Mouse (Mus musculus): ENCODE results near the gene Gabarap. TPM values are rescaled to one million over a fixed set of nuclear protein-coding genes. Genes with fewer than 3 reads are reported as not detected.

Gene Gabarap
- polyA plus RNA-seq, 1 experiment from 2014 or later = 626 TPM

DNA sequence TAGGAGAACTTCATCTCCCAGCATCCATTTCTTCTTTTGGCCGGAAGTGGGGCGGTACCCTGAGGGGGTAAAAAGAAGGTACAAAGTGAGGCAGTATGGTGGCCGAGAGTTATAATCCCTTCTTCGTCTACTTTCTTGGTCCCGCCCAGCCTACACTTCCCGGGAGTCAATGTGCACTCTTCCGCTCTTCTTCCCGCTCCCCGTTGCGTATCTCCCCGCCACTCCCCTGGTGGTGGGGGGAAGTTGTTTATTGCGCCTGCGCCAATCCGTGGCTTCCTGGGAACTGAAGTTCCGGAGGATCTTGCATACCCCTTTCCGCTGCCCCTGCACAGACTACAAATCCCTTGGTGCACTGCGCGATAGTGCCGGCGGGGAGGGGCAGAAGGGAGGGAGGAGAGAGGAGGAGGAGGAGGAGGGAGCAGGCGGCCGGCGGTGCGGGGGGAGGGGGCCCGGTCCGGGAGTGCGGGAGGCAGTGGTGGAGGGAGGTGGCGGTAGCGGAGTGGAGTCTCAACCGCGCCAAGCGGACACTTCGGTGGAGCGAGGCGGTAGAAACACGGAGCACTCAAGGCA lies 4.5 kb downstream of the Gabarap start, which contains the start of gene Phf23:
Phf23 (plus strand) TSS at position 387 of the 570 bp plus-strand sequence.
- Histone ChIP-seq H3K4me2 (ENCODE audit: low read length) (peak within 1 kb of the TSS; percentile 60), H3K4me3 (replicated peaks; ENCODE audit: low read depth, low read length) (peak within 1 kb of the TSS; percentile 92), H3K27ac (peak within 1 kb of the TSS; percentile 98), H3K9me3 (replicated peaks; ENCODE audit: low read length) (no peaks in the 10 kb centered on the region), H3K9ac (ENCODE audit: low read depth, low read length) (peak within 1 kb of the TSS; percentile 85), H3K36me3 (ENCODE audit: insufficient read depth, low read length) (peaks cover 30% of the 10 kb centered on the region), H3K4me1 (replicated peaks; ENCODE audit: insufficient read depth, low read length) (peaks cover 7% of the 10 kb centered on the region), H3K27me3 (ENCODE audit: insufficient read depth, low read length) (no peaks in the 10 kb centered on the region)
- ATAC-seq (replicated peaks; ENCODE audit: low FRiP score, low read depth) = peak; percentile 77
- WGBS = 1% methylated on average over 36 of the region's 36 CpGs
- TF ChIP-seq CTCF (IDR thresholded peaks at IDR 0.05; ENCODE audit: low read depth) = peak; percentile 58
- peak; percentile 100 for DNase-seq (ENCODE audit: low spot score)

- H3K4me2 ChIP-seq (ENCODE audit: low read length) = peak overlapping the region; percentile 60
- no peak for TF ChIP-seq CTCF (IDR thresholded peaks at IDR 0.05; ENCODE audit: low read depth)
- DNase-seq (ENCODE audit: low spot score) (peak; percentile 72), ATAC-seq (replicated peaks; ENCODE audit: low FRiP score, low read depth) (peak; percentile 4; the same call in 1 of the 2 replicates)
- peak overlapping the region; percentile 98 for H3K27ac ChIP-seq
- peak overlapping the region; percentile 92 for H3K4me3 ChIP-seq (replicated peaks; ENCODE audit: low read depth, low read length)
- no peaks in the 10 kb centered on the region for H3K9me3 ChIP-seq (replicated peaks; ENCODE audit: low read length)
- H3K9ac ChIP-seq (ENCODE audit: low read depth, low read length) = peak overlapping the region; percentile 85
- peaks cover 30% of the 10 kb centered on the region for H3K36me3 ChIP-seq (ENCODE audit: insufficient read depth, low read length)
- WGBS = under 1% methylated on average over 63 of the region's 66 CpGs
- H3K27me3 ChIP-seq (ENCODE audit: insufficient read depth, low read length) = no peaks in the 10 kb centered on the region
- peaks cover 9% of the 10 kb centered on the region for H3K4me1 ChIP-seq (replicated peaks; ENCODE audit: insufficient read depth, low read length)
These were observed 5.5 kb downstream of the Gabarap start for GRCm38 (mm10) chr11:69996161-69997061.

- H3K27me3 ChIP-seq (ENCODE audit: insufficient read depth, low read length) = no peaks in the 10 kb centered on the region
- H3K27ac ChIP-seq = peak overlapping the region; percentile 98
- H3K9ac ChIP-seq (ENCODE audit: low read depth, low read length) = peak overlapping the region; percentile 85
- peak overlapping the region; percentile 60 for H3K4me2 ChIP-seq (ENCODE audit: low read length)
- DNase-seq (ENCODE audit: low spot score) = peak; percentile 92
- H3K4me1 ChIP-seq (replicated peaks; ENCODE audit: insufficient read depth, low read length) = peaks cover 16% of the 10 kb centered on the region
- peak; percentile 73 for ATAC-seq (replicated peaks; ENCODE audit: low FRiP score, low read depth)
- 1% methylated on average over 32 of the region's 44 CpGs for WGBS
- H3K36me3 ChIP-seq (ENCODE audit: insufficient read depth, low read length) = peaks cover 30% of the 10 kb centered on the region
- H3K9me3 ChIP-seq (replicated peaks; ENCODE audit: low read length) = no peaks in the 10 kb centered on the region
- TF ChIP-seq CTCF (IDR thresholded peaks at IDR 0.05; ENCODE audit: low read depth) = no peak
- H3K4me3 ChIP-seq (replicated peaks; ENCODE audit: low read depth, low read length) = peak overlapping the region; percentile 92
These were observed 6.1 kb downstream of the Gabarap start for GRCm38 (mm10) chr11:69997070-69997509.

DNA sequence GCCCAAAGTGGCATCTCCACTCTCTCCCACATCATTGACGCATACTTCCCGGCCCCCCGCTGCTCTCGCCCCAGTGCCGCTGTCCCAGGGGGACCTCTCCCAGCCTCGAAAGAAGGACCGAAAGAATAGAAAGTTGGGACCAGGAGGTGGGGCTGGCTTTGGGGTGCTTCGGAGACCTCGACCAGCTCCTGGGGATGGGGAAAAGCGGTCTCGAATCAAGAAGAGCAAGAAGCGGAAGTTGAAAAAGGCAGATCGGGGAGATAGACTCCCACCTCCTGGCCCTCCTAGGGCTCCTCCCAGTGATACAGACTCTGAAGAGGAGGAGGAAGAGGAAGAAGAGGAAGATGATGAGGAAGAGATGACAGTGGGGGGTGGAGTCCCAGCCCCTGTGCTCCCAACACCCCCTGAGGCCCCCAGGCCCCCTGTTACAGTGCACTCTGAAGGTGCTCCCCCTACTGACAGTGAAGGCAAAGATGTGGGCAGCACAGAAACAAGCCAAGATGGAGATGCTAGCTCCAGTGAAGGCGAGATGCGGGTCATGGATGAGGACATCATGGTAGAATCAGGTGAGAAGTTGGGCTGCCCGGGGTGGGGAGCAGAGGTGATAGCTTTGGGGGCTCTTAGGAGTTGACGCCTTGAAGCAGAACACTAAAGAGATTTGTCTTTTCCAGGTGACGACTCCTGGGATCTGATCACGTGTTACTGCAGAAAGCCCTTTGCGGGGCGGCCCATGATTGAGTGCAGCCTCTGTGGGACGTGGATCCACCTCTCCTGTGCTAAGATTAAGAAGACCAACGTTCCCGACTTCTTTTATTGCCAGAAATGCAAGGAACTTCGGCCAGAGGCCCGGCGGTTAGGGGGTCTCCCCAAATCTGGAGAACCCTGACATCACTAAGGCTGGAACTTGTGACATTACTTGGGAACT lies 7.9 kb downstream of the Gabarap start:
- Histone ChIP-seq H3K9ac (ENCODE audit: low read depth, low read length) (no peak overlapping the region), H3K4me2 (ENCODE audit: low read length) (no peak overlapping the region), H3K9me3 (replicated peaks; ENCODE audit: low read length) (no peaks in the 10 kb centered on the region), H3K4me3 (replicated peaks; ENCODE audit: low read depth, low read length) (no peak overlapping the region), H3K27me3 (ENCODE audit: insufficient read depth, low read length) (no peaks in the 10 kb centered on the region), H3K27ac (no peak overlapping the region), H3K4me1 (replicated peaks; ENCODE audit: insufficient read depth, low read length) (peaks cover 20% of the 10 kb centered on the region), H3K36me3 (ENCODE audit: insufficient read depth, low read length) (peaks cover 26% of the 10 kb centered on the region)
- peak; percentile 39; the same call in 1 of the 2 replicates for TF ChIP-seq CTCF (IDR thresholded peaks at IDR 0.05; ENCODE audit: low read depth)
- 90% methylated on average over 27 of the region's 27 CpGs for WGBS
- DNase-seq (ENCODE audit: low spot score) (no peak), ATAC-seq (replicated peaks; ENCODE audit: low FRiP score, low read depth) (no peak)

GRCm38 (mm10) chr11:69999666-70000065 lies 8.7 kb downstream of the Gabarap start:
- DNase-seq (ENCODE audit: low spot score) = no peak
- no peak overlapping the region for H3K4me2 ChIP-seq (ENCODE audit: low read length)
- H3K27ac ChIP-seq = peak overlapping the region; percentile 89; the same call in 1 of the 2 replicates
- TF ChIP-seq CTCF (IDR thresholded peaks at IDR 0.05; ENCODE audit: low read depth) = no peak
- WGBS = 58% methylated on average over 8 of the region's 8 CpGs
- peaks cover 20% of the 10 kb centered on the region for H3K4me1 ChIP-seq (replicated peaks; ENCODE audit: insufficient read depth, low read length)
- no peaks in the 10 kb centered on the region for H3K27me3 ChIP-seq (ENCODE audit: insufficient read depth, low read length)
- no peak overlapping the region for H3K4me3 ChIP-seq (replicated peaks; ENCODE audit: low read depth, low read length)
- H3K9ac ChIP-seq (ENCODE audit: low read depth, low read length) = no peak overlapping the region
- no peaks in the 10 kb centered on the region for H3K9me3 ChIP-seq (replicated peaks; ENCODE audit: low read length)
- peaks cover 18% of the 10 kb centered on the region for H3K36me3 ChIP-seq (ENCODE audit: insufficient read depth, low read length)
- ATAC-seq (replicated peaks; ENCODE audit: low FRiP score, low read depth) = no peak
